Mouse (Mus musculus) monocyte, adult 2 months (primary cell): ENCODE results near the gene Gm4070.
"Not testable (repeated sequence)": the region's sequence is repeated elsewhere in the genome, so short reads cannot be mapped to it uniquely, and the experiment has no call there.

ENCODE experiments used
- DNase-seq, 2 experiments: peaks; one replicate each; pipeline ENCODE4 v3.0.0; 2022; ENCODE audit warnings: low spot score in 2 of 2, low read depth in 1 of 2

Gm4070 gene

DNA sequence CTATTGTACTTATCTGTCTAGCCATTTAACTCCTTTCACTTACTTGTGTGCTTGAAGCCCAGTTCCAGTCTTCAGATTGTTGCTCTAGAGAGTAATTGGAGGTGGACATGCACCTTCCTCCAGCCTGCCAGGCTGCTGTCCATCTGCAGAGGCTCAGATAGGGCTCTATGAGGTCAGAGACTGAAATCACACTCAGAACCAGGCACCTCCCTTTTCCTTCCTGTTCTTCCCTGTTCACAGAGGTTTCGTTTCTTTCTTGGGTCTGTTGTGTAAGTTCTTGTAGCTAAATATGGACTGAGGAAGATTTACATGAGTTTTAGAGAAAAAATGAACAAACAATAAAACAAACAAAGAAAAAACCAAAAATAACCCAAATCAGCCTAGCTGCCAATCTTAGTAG, at the start of gene Gm4070:
TSS of gene Gm4070 (minus strand) at position 156 of the 400 bp plus-strand sequence.
- peak in 1 of 2 experiments; percentile 0 for DNase-seq

GRCm38 (mm10) chr7:105954540-105954939, 773 bp upstream of the Gm4070 start:
- DNase-seq = not testable (repeated sequence)

DNA sequence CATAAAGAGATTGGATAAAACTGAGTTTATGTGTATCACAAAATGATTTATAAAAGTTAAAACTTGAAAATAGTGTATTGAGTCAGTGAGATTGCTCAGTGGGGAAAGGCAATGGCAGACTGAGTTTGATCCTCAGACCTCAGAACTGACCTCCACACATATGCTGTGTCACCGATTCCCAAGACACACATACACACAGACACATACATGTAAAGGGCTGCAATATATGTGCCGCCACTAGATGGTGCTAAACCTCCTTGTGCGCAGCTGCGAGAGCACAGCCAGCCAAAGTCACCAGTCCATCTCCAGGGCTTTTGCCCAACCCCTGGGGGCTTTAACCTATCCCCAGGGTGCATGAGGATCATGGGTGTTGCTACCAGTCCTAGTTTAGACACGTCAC, 1.4 kb downstream of the Gm4070 start:
- DNase-seq = not testable (repeated sequence)

- DNase-seq = not testable (repeated sequence)
Measured at GRCm38 (mm10) chr7:105945238-105945637, 8.5 kb downstream of the Gm4070 start.

DNA sequence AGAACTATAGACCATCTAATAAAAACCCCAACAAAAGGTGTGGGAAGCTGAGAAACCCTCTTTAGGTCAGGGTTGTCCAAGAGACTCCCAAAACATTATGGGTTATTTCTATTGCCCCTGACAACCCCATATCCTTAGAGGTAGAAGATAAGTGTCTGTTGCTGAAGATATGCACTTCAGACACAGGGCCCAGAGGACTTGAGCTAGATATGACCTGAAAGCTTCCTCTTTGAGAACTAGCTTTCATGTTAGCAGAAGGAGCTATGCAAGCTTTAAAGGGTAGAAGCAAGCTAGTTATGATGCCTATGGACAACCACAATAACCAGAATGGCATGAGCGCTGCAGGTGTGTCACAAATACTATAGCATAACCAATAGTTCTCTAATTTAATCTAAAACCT, 21.6 kb downstream of the Gm4070 start:
- not testable (repeated sequence) for DNase-seq

GRCm38 (mm10) chr7:105883588-105884336, 70.0 kb downstream of the Gm4070 start:
- DNase-seq = not testable (repeated sequence)

DNA sequence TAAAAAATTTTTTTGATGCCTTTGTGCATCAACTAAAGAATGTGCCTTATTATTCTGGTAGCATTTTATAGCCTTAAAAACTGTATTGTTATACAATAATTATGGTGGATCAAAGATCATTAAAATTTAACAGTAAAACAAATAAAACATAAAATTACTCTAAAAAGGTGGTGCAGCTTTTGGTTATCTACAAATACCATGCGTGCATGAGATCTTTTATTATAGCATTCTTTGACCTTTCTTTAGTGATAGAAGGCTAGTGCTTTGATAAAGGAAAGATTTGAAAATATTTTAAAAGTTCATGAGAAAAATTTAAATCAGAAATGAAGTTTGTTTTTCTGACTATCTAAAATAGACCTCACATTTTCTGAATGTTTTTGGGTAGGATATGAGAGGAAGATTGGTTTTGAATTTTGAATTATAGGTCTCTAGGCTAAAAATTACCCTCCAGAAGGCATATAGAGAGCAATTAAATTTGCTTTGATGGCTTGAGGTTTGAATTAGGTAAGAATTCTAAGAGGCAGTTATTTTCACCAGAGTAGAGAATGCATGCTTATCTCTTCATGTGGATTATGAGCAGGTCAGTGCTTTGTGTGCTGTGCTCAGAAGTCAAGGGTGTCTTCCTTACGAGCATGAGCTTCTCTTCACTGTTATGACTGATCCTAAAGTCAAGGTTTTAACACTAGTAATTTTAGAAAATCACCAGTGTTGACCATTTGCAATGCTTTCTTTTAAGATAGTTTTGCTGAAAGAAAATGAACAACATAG, 73.9 kb downstream of the Gm4070 start:
- not testable (repeated sequence) for DNase-seq

- DNase-seq = not testable (repeated sequence)
Measured at GRCm38 (mm10) chr7:105855718-105856560, 97.8 kb downstream of the Gm4070 start.
